Mouse (Mus musculus) kidney, postnatal 4 days (tissue): ENCODE measurements at regions not wholly inside any gene's neighbourhood (a gene's known extent, or its start where the extent isn't known, plus 50 kb on each side); places are given as distances from the start of the nearest gene placed in this dataset.
"Not testable (repeated sequence)": the region's sequence is repeated elsewhere in the genome, so short reads cannot be mapped to it uniquely, and the experiment has no call there.

Experiments used
- DNase-seq, 2 experiments: peaks; one replicate each; pipeline ENCODE4 v3.0.0; 2021; ENCODE audit warnings: mixed read lengths in 2 of 2

GRCm38 (mm10) chr4:94406922-94407321, 149.4 kb upstream of the Gm10306 start:
- DNase-seq, result no peak

- DNase-seq, result no peak
These were observed 148.8 kb upstream of the Gm10306 start for GRCm38 (mm10) chr4:94407503-94407902.

GRCm38 (mm10) chr4:94412661-94413060, 143.7 kb upstream of the Gm10306 start:
- DNase-seq, result no peak

GRCm38 (mm10) chr4:94425525-94425924, 130.8 kb upstream of the Gm10306 start:
- DNase-seq, result not testable (repeated sequence)

GRCm38 (mm10) chr4:94427581-94427980, 128.8 kb upstream of the Gm10306 start:
- DNase-seq, result no peak

GRCm38 (mm10) chr4:94432005-94432404, 124.3 kb upstream of the Gm10306 start:
- DNase-seq, result no peak

GRCm38 (mm10) chr4:94437717-94438435, 118.5 kb upstream of the Gm10306 start:
- DNase-seq, result peak; percentile 12 to 13

GRCm38 (mm10) chr4:94439159-94439836, 117.0 kb upstream of the Gm10306 start:
- DNase-seq, result no peak

GRCm38 (mm10) chr4:94446604-94447003, 109.7 kb upstream of the Gm10306 start:
- peak in 1 of 2 experiments; percentile 1 for DNase-seq
